Mouse (Mus musculus): ENCODE measurements at regions not wholly inside any gene's neighbourhood (a gene's known extent, or its start where the extent isn't known, plus 50 kb on each side); places are given as distances from the start of the nearest gene placed in this dataset.

- Histone ChIP-seq H3K4me3 (ENCODE audit: insufficient read depth, low read depth, low read length) (no peak overlapping the region), H3K27ac (ENCODE audit: insufficient read depth, low read depth, low read length) (no peak overlapping the region), H3K4me1 (ENCODE audit: control insufficient read depth, insufficient read depth, low read length) (no peaks in the 10 kb centered on the region)
- no peak for TF ChIP-seq POLR2A (IDR thresholded peaks at IDR 0.05; ENCODE audit: insufficient read depth, low read depth, low read length)
- WGBS, result 97% methylated on average over 13 of the region's 13 CpGs
These were observed 260.8 kb downstream of the Actr3 start for GRCm38 (mm10) chr1:125174725-125175124.

- 14% methylated on average over 1 of the region's 1 CpGs for WGBS
- TF ChIP-seq POLR2A (IDR thresholded peaks at IDR 0.05; ENCODE audit: insufficient read depth, low read depth, low read length), result no peak
- no peak for TF ChIP-seq CTCF (IDR thresholded peaks at IDR 0.05; ENCODE audit: insufficient read depth, low read depth, low read length)
- Histone ChIP-seq H3K27ac (ENCODE audit: insufficient read depth, low read depth, low read length) (no peak overlapping the region), H3K4me1 (ENCODE audit: control insufficient read depth, insufficient read depth, low read length) (no peaks in the 10 kb centered on the region), H3K4me3 (ENCODE audit: insufficient read depth, low read depth, low read length) (no peak overlapping the region)
These were observed 263.1 kb downstream of the Actr3 start for GRCm38 (mm10) chr1:125172474-125172873.

DNA sequence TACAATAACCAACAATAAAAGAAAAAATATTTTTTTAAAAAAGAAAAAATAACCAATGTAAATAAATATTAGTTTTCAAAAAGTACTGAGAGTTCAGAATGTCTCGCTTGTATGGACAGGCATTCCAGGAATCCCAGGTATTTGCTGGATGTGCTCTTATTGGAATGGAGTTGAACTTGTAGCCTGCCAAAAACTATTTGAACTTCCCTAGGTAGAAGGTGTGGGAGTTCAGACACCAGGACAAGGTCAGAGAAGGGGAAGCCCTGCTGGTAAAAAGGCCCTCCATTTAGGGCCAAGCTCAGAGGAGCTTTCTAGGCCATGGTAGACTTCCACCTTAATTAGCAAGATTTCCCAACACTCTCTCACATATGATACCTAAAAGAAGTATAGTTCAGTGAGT, 270.3 kb downstream of the Actr3 start:
- TF ChIP-seq POLR2A (IDR thresholded peaks at IDR 0.05; ENCODE audit: insufficient read depth, low read depth, low read length) (no peak), CTCF (IDR thresholded peaks at IDR 0.05; ENCODE audit: insufficient read depth, low read depth, low read length) (no peak)
- 94% methylated on average over 1 of the region's 1 CpGs for WGBS
- H3K27ac ChIP-seq (ENCODE audit: insufficient read depth, low read depth, low read length), result no peak overlapping the region
- no peak overlapping the region for H3K4me3 ChIP-seq (ENCODE audit: insufficient read depth, low read depth, low read length)
- no peaks in the 10 kb centered on the region for H3K4me1 ChIP-seq (ENCODE audit: control insufficient read depth, insufficient read depth, low read length)

- TF ChIP-seq CTCF (IDR thresholded peaks at IDR 0.05; ENCODE audit: insufficient read depth, low read depth, low read length) (no peak), POLR2A (IDR thresholded peaks at IDR 0.05; ENCODE audit: insufficient read depth, low read depth, low read length) (no peak)
- Histone ChIP-seq H3K4me1 (ENCODE audit: control insufficient read depth, insufficient read depth, low read length) (no peaks in the 10 kb centered on the region), H3K27ac (ENCODE audit: insufficient read depth, low read depth, low read length) (no peak overlapping the region), H3K4me3 (ENCODE audit: insufficient read depth, low read depth, low read length) (no peak overlapping the region)
- 81% methylated on average over 4 of the region's 4 CpGs for WGBS
These were observed 277.0 kb downstream of the Actr3 start for GRCm38 (mm10) chr1:125158481-125158880.

DNA sequence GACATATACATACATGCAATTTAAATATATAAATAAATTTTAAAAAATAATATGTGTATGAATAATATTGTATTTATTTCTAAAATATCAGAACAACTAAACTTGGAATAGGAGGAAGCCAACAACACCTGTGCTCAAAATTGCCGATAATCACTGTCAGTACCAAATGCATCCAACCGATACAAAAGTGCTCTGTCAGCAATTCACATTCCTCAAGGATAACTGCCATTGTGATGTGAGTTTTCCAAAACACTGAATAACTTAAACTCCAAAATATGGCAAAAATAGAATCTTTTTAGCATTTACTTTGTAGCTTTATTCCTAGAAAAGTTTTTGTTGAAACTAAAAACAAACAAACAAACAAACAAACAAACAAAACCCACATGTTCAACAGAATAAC, 279.4 kb downstream of the Actr3 start:
- Histone ChIP-seq H3K27ac (ENCODE audit: insufficient read depth, low read depth, low read length) (no peak overlapping the region), H3K4me1 (ENCODE audit: control insufficient read depth, insufficient read depth, low read length) (no peaks in the 10 kb centered on the region), H3K4me3 (ENCODE audit: insufficient read depth, low read depth, low read length) (no peak overlapping the region)
- 96% methylated on average over 2 of the region's 2 CpGs for WGBS
- TF ChIP-seq POLR2A (IDR thresholded peaks at IDR 0.05; ENCODE audit: insufficient read depth, low read depth, low read length), result no peak

DNA sequence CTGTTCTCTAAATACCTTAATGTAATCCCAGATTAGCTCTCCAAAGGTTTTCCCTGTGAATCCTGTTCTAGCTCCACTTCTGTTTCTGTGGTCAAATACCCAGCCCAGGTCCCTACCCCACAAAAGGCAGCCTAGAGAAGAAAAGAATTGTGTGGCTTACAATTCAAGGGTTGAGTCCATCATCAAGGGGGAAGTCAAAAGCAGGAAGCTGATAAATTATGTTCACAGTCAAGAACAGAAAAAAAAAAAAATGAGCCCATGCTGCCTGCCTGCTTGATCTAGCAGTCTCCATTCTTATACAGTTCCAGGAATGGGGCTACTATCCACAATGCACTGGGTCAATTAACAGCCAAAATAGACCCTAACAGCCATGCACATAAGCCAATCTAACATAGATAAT, 285.7 kb downstream of the Actr3 start:
- Histone ChIP-seq H3K4me1 (ENCODE audit: control insufficient read depth, insufficient read depth, low read length) (no peaks in the 10 kb centered on the region), H3K27ac (ENCODE audit: insufficient read depth, low read depth, low read length) (no peak overlapping the region), H3K4me3 (ENCODE audit: insufficient read depth, low read depth, low read length) (no peak overlapping the region)
- no peak for TF ChIP-seq CTCF (IDR thresholded peaks at IDR 0.05; ENCODE audit: insufficient read depth, low read depth, low read length)
- TF ChIP-seq POLR2A (IDR thresholded peaks at IDR 0.05; ENCODE audit: insufficient read depth, low read depth, low read length), result no peak

DNA sequence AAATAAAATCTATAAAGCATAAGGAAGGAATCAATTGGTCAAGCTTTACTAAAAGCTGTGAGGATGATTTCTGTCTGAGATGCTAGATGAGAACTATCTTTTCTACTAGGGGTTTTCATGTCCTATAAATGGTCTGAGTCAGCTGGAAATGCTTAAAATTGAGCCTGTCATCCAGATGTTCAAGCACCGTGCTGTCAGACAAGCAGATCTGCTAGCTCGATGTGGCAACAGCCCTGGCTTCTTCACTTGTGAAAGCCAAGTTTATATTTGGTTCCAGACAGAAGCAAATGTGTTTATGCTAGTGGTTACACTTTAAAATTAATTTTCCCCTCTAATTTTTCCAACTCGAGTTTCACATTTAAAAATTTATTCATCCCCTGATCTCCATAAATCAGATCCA, 311.7 kb downstream of the Actr3 start:
- Histone ChIP-seq H3K4me1 (ENCODE audit: control insufficient read depth, insufficient read depth, low read length) (0 out of 2 replicates have a peak, but pooled peaks cover 2% of the 10 kb centered on the region), H3K4me3 (ENCODE audit: insufficient read depth, low read depth, low read length) (no peak overlapping the region), H3K27ac (ENCODE audit: insufficient read depth, low read depth, low read length) (no peak overlapping the region)
- 73% methylated on average over 3 of the region's 3 CpGs for WGBS
- TF ChIP-seq POLR2A (IDR thresholded peaks at IDR 0.05; ENCODE audit: insufficient read depth, low read depth, low read length) (no peak), CTCF (IDR thresholded peaks at IDR 0.05; ENCODE audit: insufficient read depth, low read depth, low read length) (no peak)

- TF ChIP-seq CTCF (IDR thresholded peaks at IDR 0.05; ENCODE audit: insufficient read depth, low read depth, low read length), result no peak
- no peak for TF ChIP-seq POLR2A (IDR thresholded peaks at IDR 0.05; ENCODE audit: insufficient read depth, low read depth, low read length)
- no peaks in the 10 kb centered on the region for H3K4me1 ChIP-seq (ENCODE audit: control insufficient read depth, insufficient read depth, low read length)
- no peak overlapping the region for H3K4me3 ChIP-seq (ENCODE audit: insufficient read depth, low read depth, low read length)
- WGBS, result 67% methylated on average over 2 of the region's 2 CpGs
- no peak overlapping the region for H3K27ac ChIP-seq (ENCODE audit: insufficient read depth, low read depth, low read length)
These were observed 334.9 kb downstream of the Actr3 start for GRCm38 (mm10) chr1:125100596-125100995.

GRCm38 (mm10) chr1:125084906-125085305, 350.6 kb downstream of the Actr3 start:
- no peaks in the 10 kb centered on the region for H3K4me1 ChIP-seq (ENCODE audit: control insufficient read depth, insufficient read depth, low read length)
- no peak overlapping the region for H3K4me3 ChIP-seq (ENCODE audit: insufficient read depth, low read depth, low read length)
- TF ChIP-seq POLR2A (IDR thresholded peaks at IDR 0.05; ENCODE audit: insufficient read depth, low read depth, low read length), result no peak
- TF ChIP-seq CTCF (IDR thresholded peaks at IDR 0.05; ENCODE audit: insufficient read depth, low read depth, low read length), result no peak
- 77% methylated on average over 4 of the region's 4 CpGs for WGBS
- H3K27ac ChIP-seq (ENCODE audit: insufficient read depth, low read depth, low read length), result no peak overlapping the region

GRCm38 (mm10) chr1:125039572-125040326, 395.8 kb downstream of the Actr3 start:
- Histone ChIP-seq H3K27ac (ENCODE audit: insufficient read depth, low read depth, low read length) (no peak overlapping the region), H3K4me1 (ENCODE audit: control insufficient read depth, insufficient read depth, low read length) (no peaks in the 10 kb centered on the region), H3K4me3 (ENCODE audit: insufficient read depth, low read depth, low read length) (no peak overlapping the region)
- TF ChIP-seq CTCF (IDR thresholded peaks at IDR 0.05; ENCODE audit: insufficient read depth, low read depth, low read length) (no peak), POLR2A (IDR thresholded peaks at IDR 0.05; ENCODE audit: insufficient read depth, low read depth, low read length) (no peak)
- WGBS, result 67% methylated on average over 4 of the region's 4 CpGs

Measured in olfactory bulb, adult 2 months (tissue).